Mouse (Mus musculus): ENCODE results near the gene Slc44a5.
"Not testable (repeated sequence)": the region's sequence is repeated elsewhere in the genome, so short reads cannot be mapped to it uniquely, and the experiment has no call there.

Slc44a5 gene

GRCm38 (mm10) chr3:153968549-153968948 is 4.7 kb upstream of the Slc44a5 start:
- DNase-seq (ENCODE audit: low read depth, low spot score): peak; percentile 94

- no peak for DNase-seq (ENCODE audit: low read depth, low spot score)
Observed at GRCm38 (mm10) chr3:153969451-153969850, 3.8 kb upstream of the Slc44a5 start.

GRCm38 (mm10) chr3:153973949-153974760 is 919 bp downstream of the Slc44a5 start:
- peak; percentile 73 for DNase-seq (ENCODE audit: low read depth, low spot score)

- peak; percentile 37 for DNase-seq (ENCODE audit: low read depth, low spot score)
Observed at GRCm38 (mm10) chr3:153975060-153975459, 1.8 kb downstream of the Slc44a5 start.

GRCm38 (mm10) chr3:153975791-153976190 is 2.6 kb downstream of the Slc44a5 start:
- no peak for DNase-seq (ENCODE audit: low read depth, low spot score)

GRCm38 (mm10) chr3:153980611-153981010 is 7.4 kb downstream of the Slc44a5 start:
- DNase-seq (ENCODE audit: low read depth, low spot score): no peak

- peak; percentile 71 for DNase-seq (ENCODE audit: low read depth, low spot score)
Observed at GRCm38 (mm10) chr3:153984428-153985340, 11.4 kb downstream of the Slc44a5 start.

- DNase-seq (ENCODE audit: low read depth, low spot score): no peak
Observed at GRCm38 (mm10) chr3:153999797-154000528, 26.7 kb downstream of the Slc44a5 start.

- DNase-seq (ENCODE audit: low read depth, low spot score): peak; percentile 27
Observed at GRCm38 (mm10) chr3:154001348-154001747, 28.1 kb downstream of the Slc44a5 start.

- DNase-seq (ENCODE audit: low read depth, low spot score): peak; percentile 8
Observed at GRCm38 (mm10) chr3:154046876-154047275, 73.6 kb downstream of the Slc44a5 start.

- DNase-seq (ENCODE audit: low read depth, low spot score): no peak
Observed at GRCm38 (mm10) chr3:154053331-154053730, 80.1 kb downstream of the Slc44a5 start.

- DNase-seq (ENCODE audit: low read depth, low spot score): no peak
Observed at GRCm38 (mm10) chr3:154057464-154057863, 84.2 kb downstream of the Slc44a5 start.

- DNase-seq (ENCODE audit: low read depth, low spot score): no peak
Observed at GRCm38 (mm10) chr3:154058200-154058599, 85.0 kb downstream of the Slc44a5 start.

GRCm38 (mm10) chr3:154071989-154072388 is 98.8 kb downstream of the Slc44a5 start:
- DNase-seq (ENCODE audit: low read depth, low spot score): not testable (repeated sequence)

- DNase-seq (ENCODE audit: low read depth, low spot score): peak; percentile 12
Observed at GRCm38 (mm10) chr3:154075749-154076148, 102.5 kb downstream of the Slc44a5 start.

- DNase-seq (ENCODE audit: low read depth, low spot score): no peak
Observed at GRCm38 (mm10) chr3:154081687-154082086, 108.5 kb downstream of the Slc44a5 start.

- peak; percentile 18 for DNase-seq (ENCODE audit: low read depth, low spot score)
Observed at GRCm38 (mm10) chr3:154082241-154082640, 109.0 kb downstream of the Slc44a5 start.

- DNase-seq (ENCODE audit: low read depth, low spot score): no peak
Observed at GRCm38 (mm10) chr3:154082961-154083360, 109.7 kb downstream of the Slc44a5 start.

- DNase-seq (ENCODE audit: low read depth, low spot score): no peak
Observed at GRCm38 (mm10) chr3:154089996-154090395, 116.8 kb downstream of the Slc44a5 start.

- no peak for DNase-seq (ENCODE audit: low read depth, low spot score)
Observed at GRCm38 (mm10) chr3:154091468-154092338, 118.5 kb downstream of the Slc44a5 start.

- DNase-seq (ENCODE audit: low read depth, low spot score): no peak
Observed at GRCm38 (mm10) chr3:154092466-154092865, 119.2 kb downstream of the Slc44a5 start.
